Mouse (Mus musculus): ENCODE results near the gene Paox.

The Paox gene

DNA sequence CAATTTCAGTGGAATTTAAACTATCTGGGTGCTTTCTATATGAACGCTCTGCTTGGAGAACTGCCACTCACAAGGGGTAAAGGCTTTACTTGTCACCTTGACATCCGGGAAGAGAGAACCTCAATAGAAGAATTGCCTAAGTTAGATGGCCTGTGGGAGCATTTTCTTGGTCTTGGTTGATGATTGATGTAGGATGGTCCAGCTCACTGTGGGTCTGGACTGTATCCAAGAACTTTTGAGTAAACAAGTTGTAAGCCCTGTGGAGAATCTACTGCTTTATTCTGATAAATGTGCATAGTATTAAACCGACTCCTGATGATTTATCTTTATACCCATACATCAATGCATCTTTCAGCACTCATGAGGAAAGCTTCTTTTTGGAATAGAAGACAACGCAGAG lies 53.8 kb downstream of the Paox start:
- no peak for DNase-seq (ENCODE audit: low read depth, low spot score)

DNA sequence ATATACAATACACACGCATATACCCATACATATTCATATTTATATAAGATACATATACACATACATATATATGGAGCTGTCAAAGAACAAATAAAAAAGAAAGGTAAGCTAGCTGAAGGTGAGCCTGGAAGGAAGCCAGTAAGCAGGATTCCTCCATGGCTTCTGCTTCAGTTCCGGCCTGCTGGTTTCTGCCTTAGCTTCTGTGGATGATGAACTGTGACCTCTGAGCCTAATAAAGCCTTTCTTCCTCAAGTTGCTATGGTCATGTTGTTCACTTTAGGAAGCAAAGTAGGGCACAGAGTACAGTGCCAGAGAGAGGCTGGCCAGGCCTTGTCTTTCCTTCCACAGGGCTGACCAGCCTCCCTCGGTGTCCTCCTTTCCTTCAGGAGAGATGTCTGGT lies 55.3 kb downstream of the Paox start:
- DNase-seq (ENCODE audit: low read depth, low spot score): no peak

DNA sequence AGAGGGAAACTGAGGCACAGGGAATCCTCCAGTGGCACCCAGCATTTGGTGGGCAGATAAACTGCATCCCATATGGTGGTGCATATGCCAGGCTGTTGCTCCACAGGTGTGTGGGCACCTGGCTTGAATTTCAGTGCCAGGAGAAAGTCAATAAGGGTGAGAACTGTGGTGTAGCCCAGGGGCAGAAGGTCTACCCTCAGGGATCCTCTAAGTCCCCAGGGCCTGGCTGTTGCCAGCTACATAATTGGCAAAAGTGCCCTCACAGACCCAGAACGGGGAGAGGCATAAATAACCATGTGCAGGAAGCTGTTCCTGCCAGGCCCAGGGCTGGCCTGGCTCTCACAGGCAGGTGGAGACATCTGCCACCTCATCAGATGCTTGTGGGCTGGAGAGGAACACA lies 57.3 kb downstream of the Paox start, which contains the start of gene Olfr523:
Gene Olfr523, plus strand, starts transcription at position 282 of the 400 bp plus-strand sequence.
- DNase-seq (ENCODE audit: low read depth, low spot score): no peak

DNA sequence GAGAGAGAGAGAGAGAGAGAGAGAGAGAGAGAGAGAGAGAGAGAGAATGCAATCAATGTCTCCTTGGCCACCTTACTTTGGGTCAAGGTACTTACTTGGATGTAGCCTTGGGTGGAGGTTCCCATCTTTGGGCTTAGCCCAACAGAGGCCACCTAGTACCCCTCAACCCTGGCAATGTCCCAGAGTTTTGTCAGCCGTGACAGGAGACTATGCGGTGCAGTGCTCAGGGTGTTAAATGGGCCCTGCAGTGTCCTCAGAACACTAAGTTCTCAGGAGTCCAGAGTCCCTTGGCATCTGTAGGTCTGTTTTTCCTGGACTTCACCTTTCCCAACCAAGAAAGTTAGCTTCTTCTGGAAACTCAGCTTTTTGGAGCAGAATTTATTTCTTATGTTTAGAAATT lies 63.6 kb downstream of the Paox start:
- no peak for DNase-seq (ENCODE audit: low read depth, low spot score)

DNA sequence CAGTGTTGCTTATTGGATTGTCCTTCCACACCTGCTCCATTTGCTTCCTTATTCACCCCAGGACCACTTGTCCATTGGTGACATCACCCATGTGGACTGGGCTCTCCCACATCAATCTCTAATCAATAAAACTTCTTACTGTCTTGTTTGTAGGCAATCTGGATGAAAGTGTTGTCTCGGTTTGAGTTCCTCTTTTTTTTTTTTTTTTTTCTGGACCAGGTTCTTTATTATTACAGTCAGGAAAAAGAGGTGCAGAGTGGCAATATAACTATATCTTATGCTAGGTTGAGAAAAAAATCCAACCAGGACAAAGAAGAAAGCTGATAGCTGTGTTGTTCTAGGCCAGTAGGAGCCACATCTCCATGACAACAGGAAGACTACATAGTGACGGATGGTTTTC lies 65.1 kb downstream of the Paox start:
- no peak for DNase-seq (ENCODE audit: low read depth, low spot score)

DNA sequence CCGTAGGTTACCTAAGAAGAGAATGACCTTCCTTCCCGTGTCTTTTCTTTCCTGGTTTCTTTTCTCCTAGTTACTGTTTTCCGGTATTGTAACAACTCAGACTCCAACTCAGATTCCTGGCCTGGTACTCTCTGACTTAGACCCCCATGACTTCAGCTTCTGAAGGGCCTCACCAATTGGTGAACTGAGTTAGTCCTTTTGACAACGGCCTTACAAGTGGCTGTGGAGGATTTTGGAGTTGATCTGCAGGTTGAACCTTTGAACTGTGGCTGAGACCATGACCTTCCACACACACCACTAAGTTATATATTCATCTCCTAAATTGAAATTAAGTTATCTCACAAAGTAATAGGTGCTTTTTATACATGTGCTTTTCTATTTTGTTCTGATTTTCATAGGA lies 68.6 kb downstream of the Paox start:
- DNase-seq (ENCODE audit: low read depth, low spot score): no peak

Measured in R1 (cell line).